Mouse (Mus musculus): Measurements from ENCODE around the gene Fam205a2. TPM values are rescaled to one million over a fixed set of nuclear protein-coding genes. Genes with fewer than 3 reads are reported as not detected.
"Not testable (repeated sequence)": the region's sequence is repeated elsewhere in the genome, so short reads cannot be mapped to it uniquely, and the experiment has no call there.

Fam205a2 gene
- polyA plus RNA-seq (2012; rRNA removed), result 0.04 and 0.09 TPM in 2 replicates

GRCm38 (mm10) chr4:42528075-42528474 is at the start of gene Fam205a2:
TSS of gene Fam205a2 (minus strand) at chr4:42528175.
- not testable (repeated sequence) for H3K4me1 ChIP-seq (replicated peaks; ENCODE audit: control insufficient read depth, insufficient read depth, low read length); H3K27me3 ChIP-seq (ENCODE audit: control insufficient read depth, insufficient read depth, low read length); H3K36me3 ChIP-seq (ENCODE audit: control insufficient read depth, insufficient read depth, low read length); DNase-seq; H3K4me3 ChIP-seq (ENCODE audit: control insufficient read depth, insufficient read depth, low read length); H3K27ac ChIP-seq (ENCODE audit: control insufficient read depth, insufficient read depth, low read length)
- no CpG with 5 or more reads among the region's 1 CpGs for WGBS

Other genes with a start within 250 kb of the Fam205a2 start
- not detected in 2 replicates for gene Gm21953, start 233.9 kb downstream of the Fam205a2 start, polyA plus RNA-seq (2012; rRNA removed)
- gene Fam205a3, start 209.8 kb downstream of the Fam205a2 start, polyA plus RNA-seq (2012; rRNA removed), result 0.04 and 0.09 TPM in 2 replicates
- gene Gm21586, start 88.8 kb downstream of the Fam205a2 start, polyA plus RNA-seq (2012; rRNA removed), result not detected in 2 replicates
- gene Gm2163, start 61.4 kb downstream of the Fam205a2 start, polyA plus RNA-seq (2012; rRNA removed), result not detected in 2 replicates
- gene Gm10591, start 84.0 kb upstream of the Fam205a2 start, polyA plus RNA-seq (2012; rRNA removed), result 5.9 and 9.4 TPM in 2 replicates
- 15.6 and 26.6 TPM in 2 replicates for gene Gm2564, start 101.5 kb upstream of the Fam205a2 start, polyA plus RNA-seq (2012; rRNA removed)
- gene Ccl27b, start 127.1 kb upstream of the Fam205a2 start, polyA plus RNA-seq (2012; rRNA removed), result not detected in 2 replicates
- gene Il11ra2, start 133.7 kb upstream of the Fam205a2 start, polyA plus RNA-seq (2012; rRNA removed), result 0.26 and 2.1 TPM in 2 replicates
- gene 4930578G10Rik, start 207.4 kb upstream of the Fam205a2 start, polyA plus RNA-seq (2012; rRNA removed), result not detected in 2 replicates
- gene Ccl19, start 228.4 kb upstream of the Fam205a2 start, polyA plus RNA-seq (2012; rRNA removed), result 67.6 and 101 TPM in 2 replicates
- 453 and 548 TPM in 2 replicates for gene Ccl21a, start 245.8 kb upstream of the Fam205a2 start, polyA plus RNA-seq (2012; rRNA removed)